Mouse (Mus musculus) hindbrain, embryonic 14.5 days (tissue): ENCODE data around the gene Atp11a. TPM values are rescaled to one million over a fixed set of nuclear protein-coding genes. Genes with fewer than 3 reads are reported as not detected.
A peak's percentile ranks its signal among the peaks of the same experiment; 100 is the strongest.

ENCODE experiments used
- ATAC-seq: fragments of 200-750 bp; cut with Nextera tagmentation; 2 replicates; pipeline ENCODE4 v1.8.0; 2017; ENCODE audit warnings: moderate number of reproducible peaks, mild to moderate bottlenecking, moderate TSS enrichment, moderate library complexity; ENCODE audit not compliant: low FRiP score
- DNase-seq: peaks from one replicate; pipeline ENCODE4 v3.0.0-alpha.2; 2015; ENCODE audit warnings: low spot score
- H3K27ac ChIP-seq: fragments of 300-500 bp; sonication (generic); 2 replicates; pipeline ENCODE4 v1.5.1; 2014; ENCODE audit warnings: mild to moderate bottlenecking, moderate library complexity
- H3K27me3 ChIP-seq: fragments of 300-500 bp; sonication (generic); 2 replicates; pipeline ENCODE4 v1.6.1; 2014; ENCODE audit warnings: mild to moderate bottlenecking, low read length, mixed read lengths; ENCODE audit not compliant: control insufficient read depth, insufficient read depth
- H3K36me3 ChIP-seq: fragments of 300-500 bp; sonication (generic); replicated peaks from 2 replicates; pipeline ENCODE4 v1.6.1; 2014; ENCODE audit not compliant: control insufficient read depth, insufficient read depth
- H3K4me1 ChIP-seq: fragments of 300-500 bp; sonication (generic); replicated peaks from 2 replicates; pipeline ENCODE4 v1.6.1; 2014; ENCODE audit warnings: antibody characterized with exemption, low read length, mixed read lengths; ENCODE audit not compliant: control insufficient read depth, insufficient read depth
- H3K4me2 ChIP-seq: fragments of 300-500 bp; sonication (generic); replicated peaks from 2 replicates; pipeline ENCODE4 v1.6.1; 2014; ENCODE audit warnings: mild to moderate bottlenecking, moderate library complexity
- H3K4me3 ChIP-seq: fragments of 300-500 bp; sonication (generic); replicated peaks from 2 replicates; pipeline ENCODE4 v1.5.1; 2014; ENCODE audit warnings: mild to moderate bottlenecking, low read length
- H3K9ac ChIP-seq: fragments of 300-500 bp; sonication (generic); 2 replicates; pipeline ENCODE4 v1.6.1; 2014
- H3K9me3 ChIP-seq: fragments of 300-500 bp; sonication (generic); 2 replicates; pipeline ENCODE4 v1.6.1; 2016; ENCODE audit warnings: low read length; ENCODE audit not compliant: control insufficient read depth
- WGBS: fragments of 180-500 bp; shearing (Covaris S2); extraction: QIAGEN DNeasy Blood & Tissue Kit; methylation state at CpG from one replicate; pipeline ENCODE4 v1.1.7; 2014; 5-methylcytosine and 5-hydroxymethylcytosine counted together
- polyA plus RNA-seq: library from polyadenylated mRNA; unstranded; fragments of >200 nt; fragmentation: Nextera tagmentation; extraction: Ambion mirVana; gene quantifications from 2 replicates; pipeline ENCODE4 v1.2.1, GENCODE M21; 2014

Gene Atp11a
- 14.8 and 15.4 TPM in 2 replicates for polyA plus RNA-seq

GRCm38 (mm10) chr8:12756391-12757157 lies at the start of gene Atp11a:
TSS of gene Atp11a (plus strand) at chr8:12757014.
- H3K36me3 ChIP-seq: no peaks in the 10 kb centered on the region
- ATAC-seq: peak; percentile 88
- under 1% methylated on average over 38 of the region's 62 CpGs for WGBS
- no peaks in the 10 kb centered on the region for H3K9me3 ChIP-seq
- H3K27ac ChIP-seq: peak within 1 kb of the TSS; percentile 69
- H3K4me1 ChIP-seq: peaks cover 18% of the 10 kb centered on the region
- peak within 1 kb of the TSS; percentile 93 for H3K9ac ChIP-seq
- DNase-seq: peak; percentile 79
- peak within 1 kb of the TSS; percentile 91 for H3K4me2 ChIP-seq
- H3K27me3 ChIP-seq: no peaks in the 10 kb centered on the region
- peak within 1 kb of the TSS; percentile 65 for H3K4me3 ChIP-seq

GRCm38 (mm10) chr8:12711623-12712022 lies 45.2 kb upstream of the Atp11a start:
- Histone ChIP-seq H3K27me3 (no peaks in the 10 kb centered on the region), H3K9ac (no peak overlapping the region), H3K9me3 (no peaks in the 10 kb centered on the region), H3K4me3 (no peak overlapping the region), H3K27ac (no peak overlapping the region), H3K36me3 (no peaks in the 10 kb centered on the region), H3K4me1 (no peaks in the 10 kb centered on the region), H3K4me2 (no peak overlapping the region)
- DNase-seq (no peak), ATAC-seq (no peak)
- WGBS: 90% methylated on average over 7 of the region's 7 CpGs

GRCm38 (mm10) chr8:12715861-12716585 lies 40.8 kb upstream of the Atp11a start:
- Histone ChIP-seq H3K4me2 (no peak overlapping the region), H3K27ac (no peak overlapping the region), H3K36me3 (no peaks in the 10 kb centered on the region), H3K9ac (no peak overlapping the region), H3K27me3 (no peaks in the 10 kb centered on the region), H3K4me3 (no peak overlapping the region), H3K9me3 (no peaks in the 10 kb centered on the region), H3K4me1 (0 out of 2 replicates have a peak, but pooled peaks cover 3% of the 10 kb centered on the region)
- 84% methylated on average over 18 of the region's 18 CpGs for WGBS
- DNase-seq: no peak
- no peak for ATAC-seq

- ATAC-seq (no peak), DNase-seq (no peak)
- 77% methylated on average over 9 of the region's 9 CpGs for whole genome bisulfite sequencing
- no peak overlapping the region for H3K9ac ChIP-seq
- H3K4me3 ChIP-seq: no peak overlapping the region
- H3K27me3 ChIP-seq: no peaks in the 10 kb centered on the region
- no peaks in the 10 kb centered on the region for H3K9me3 ChIP-seq
- H3K36me3 ChIP-seq: no peaks in the 10 kb centered on the region
- 0 out of 2 replicates have a peak, but pooled peaks cover 6% of the 10 kb centered on the region for H3K4me1 ChIP-seq
- H3K27ac ChIP-seq: no peak overlapping the region
- H3K4me2 ChIP-seq: no peak overlapping the region
Observed at GRCm38 (mm10) chr8:12719091-12719490, 37.7 kb upstream of the Atp11a start.

GRCm38 (mm10) chr8:12728644-12729043 lies 28.2 kb upstream of the Atp11a start:
- H3K9me3 ChIP-seq: no peaks in the 10 kb centered on the region
- H3K27me3 ChIP-seq: no peaks in the 10 kb centered on the region
- H3K4me1 ChIP-seq: no peaks in the 10 kb centered on the region
- H3K9ac ChIP-seq: no peak overlapping the region
- no peaks in the 10 kb centered on the region for H3K36me3 ChIP-seq
- WGBS: 87% methylated on average over 4 of the region's 4 CpGs
- no peak overlapping the region for H3K4me2 ChIP-seq
- no peak overlapping the region for H3K27ac ChIP-seq
- ATAC-seq (no peak), DNase-seq (no peak)
- H3K4me3 ChIP-seq: no peak overlapping the region

- Histone ChIP-seq H3K9ac (no peak overlapping the region), H3K4me1 (no peaks in the 10 kb centered on the region), H3K27me3 (no peaks in the 10 kb centered on the region), H3K27ac (no peak overlapping the region), H3K36me3 (no peaks in the 10 kb centered on the region), H3K9me3 (no peaks in the 10 kb centered on the region), H3K4me3 (no peak overlapping the region), H3K4me2 (no peak overlapping the region)
- DNase-seq: no peak
- no peak for ATAC-seq
- WGBS: 28% methylated on average over 5 of the region's 5 CpGs
Observed at GRCm38 (mm10) chr8:12730780-12731179, 26.0 kb upstream of the Atp11a start.

- Histone ChIP-seq H3K9me3 (no peaks in the 10 kb centered on the region), H3K36me3 (no peaks in the 10 kb centered on the region), H3K4me2 (no peak overlapping the region), H3K9ac (no peak overlapping the region), H3K4me3 (no peak overlapping the region), H3K27me3 (no peaks in the 10 kb centered on the region), H3K4me1 (no peaks in the 10 kb centered on the region), H3K27ac (no peak overlapping the region)
- DNase-seq (no peak), ATAC-seq (no peak)
- 85% methylated on average over 6 of the region's 6 CpGs for WGBS
Observed at GRCm38 (mm10) chr8:12732431-12732830, 24.4 kb upstream of the Atp11a start.

- Histone ChIP-seq H3K4me1 (no peaks in the 10 kb centered on the region), H3K27me3 (no peaks in the 10 kb centered on the region), H3K36me3 (no peaks in the 10 kb centered on the region), H3K4me2 (no peak overlapping the region), H3K27ac (no peak overlapping the region), H3K4me3 (no peak overlapping the region), H3K9ac (no peak overlapping the region), H3K9me3 (no peaks in the 10 kb centered on the region)
- no peak for ATAC-seq
- DNase-seq: no peak
- 84% methylated on average over 9 of the region's 9 CpGs for WGBS
Observed at GRCm38 (mm10) chr8:12739113-12739512, 17.7 kb upstream of the Atp11a start.

GRCm38 (mm10) chr8:12743390-12743789 lies 13.4 kb upstream of the Atp11a start:
- ATAC-seq: no peak
- Histone ChIP-seq H3K4me1 (no peaks in the 10 kb centered on the region), H3K9ac (no peak overlapping the region), H3K27ac (no peak overlapping the region), H3K4me2 (no peak overlapping the region), H3K27me3 (no peaks in the 10 kb centered on the region), H3K9me3 (no peaks in the 10 kb centered on the region), H3K36me3 (no peaks in the 10 kb centered on the region), H3K4me3 (no peak overlapping the region)
- WGBS: 86% methylated on average over 4 of the region's 4 CpGs
- no peak for DNase-seq
